Mouse (Mus musculus): ENCODE data around the gene Ubtf. TPM values are rescaled to one million over a fixed set of nuclear protein-coding genes. Genes with fewer than 3 reads are reported as not detected.

Gene Ubtf
- polyA plus RNA-seq, 1 experiment, result 96.7 TPM

GRCm38 (mm10) chr11:102277754-102278153 lies 41.8 kb downstream of the Ubtf start:
- DNase-seq (ENCODE audit: extremely low spot score in 1 of 2, low spot score in 1 of 2), result no peak

GRCm38 (mm10) chr11:102276411-102276915 lies 43.1 kb downstream of the Ubtf start:
- DNase-seq (ENCODE audit: extremely low spot score in 1 of 2, low spot score in 1 of 2), result no peak

GRCm38 (mm10) chr11:102268520-102269244 lies 50.9 kb downstream of the Ubtf start, which contains the start of gene Asb16:
TSS of gene Asb16 (plus strand) at chr11:102268743.
- DNase-seq (ENCODE audit: extremely low spot score in 1 of 2, low spot score in 1 of 2), result no peak

- peak in 1 of 2 experiments; percentile 85 for DNase-seq (ENCODE audit: extremely low spot score in 1 of 2, low spot score in 1 of 2)
Measured at GRCm38 (mm10) chr11:102267480-102267879, 52.1 kb downstream of the Ubtf start.

- no peak for DNase-seq (ENCODE audit: extremely low spot score in 1 of 2, low spot score in 1 of 2)
Measured at GRCm38 (mm10) chr11:102266631-102267355, 52.7 kb downstream of the Ubtf start.

GRCm38 (mm10) chr11:102265816-102266215 lies 53.7 kb downstream of the Ubtf start:
- no peak for DNase-seq (ENCODE audit: extremely low spot score in 1 of 2, low spot score in 1 of 2)

GRCm38 (mm10) chr11:102263211-102263610 lies 56.3 kb downstream of the Ubtf start:
- no peak for DNase-seq (ENCODE audit: extremely low spot score in 1 of 2, low spot score in 1 of 2)

- no peak for DNase-seq (ENCODE audit: extremely low spot score in 1 of 2, low spot score in 1 of 2)
Measured at GRCm38 (mm10) chr11:102258521-102258920, 61.0 kb downstream of the Ubtf start.

GRCm38 (mm10) chr11:102258095-102258494 lies 61.4 kb downstream of the Ubtf start:
- DNase-seq (ENCODE audit: extremely low spot score in 1 of 2, low spot score in 1 of 2), result no peak

- DNase-seq (ENCODE audit: extremely low spot score in 1 of 2, low spot score in 1 of 2), result peak in 1 of 2 experiments; percentile 39
Measured at GRCm38 (mm10) chr11:102257514-102257913, 62.0 kb downstream of the Ubtf start.

Other genes starting within 250 kb of the Ubtf start
- gene Mpp2, start 231.2 kb downstream of the Ubtf start, polyA plus RNA-seq (2012; rRNA removed), result 147 and 153 TPM in 2 replicates
- gene Ppy, start 218.4 kb downstream of the Ubtf start, polyA plus RNA-seq (2012; rRNA removed), result not detected in 2 replicates
- gene Pyy, start 211.9 kb downstream of the Ubtf start, polyA plus RNA-seq (2012; rRNA removed), result not detected in 2 replicates
- gene Nags, start 174.2 kb downstream of the Ubtf start, polyA plus RNA-seq (2012; rRNA removed), result 0.04 and 0.06 TPM in 2 replicates
- 28.1 TPM in 2 replicates for gene Tmem101, start 163.3 kb downstream of the Ubtf start, polyA plus RNA-seq (2012; rRNA removed)
- 32.9 and 35.5 TPM in 2 replicates for gene Lsm12, start 134.4 kb downstream of the Ubtf start, polyA plus RNA-seq (2012; rRNA removed)
- gene G6pc3, start 130.1 kb downstream of the Ubtf start, polyA plus RNA-seq (2012; rRNA removed), result 87.5 and 91.4 TPM in 2 replicates
- gene Hdac5, start 89.6 kb downstream of the Ubtf start, polyA plus RNA-seq (2012; rRNA removed), result 256 and 323 TPM in 2 replicates
- gene BC030867, start 70.9 kb downstream of the Ubtf start, polyA plus RNA-seq (2012; rRNA removed), result 1.2 and 1.9 TPM in 2 replicates
- 2.3 and 2.7 TPM in 2 replicates for gene Asb16, start 51.0 kb downstream of the Ubtf start, polyA plus RNA-seq (2012; rRNA removed)
- 82.5 and 85.4 TPM in 2 replicates for gene Tmub2, start 34.8 kb downstream of the Ubtf start, polyA plus RNA-seq (2012; rRNA removed)
- gene Atxn7l3, start 23.1 kb downstream of the Ubtf start, polyA plus RNA-seq (2012; rRNA removed), result 142 and 147 TPM in 2 replicates
- 0.48 and 0.60 TPM in 2 replicates for gene Slc4a1, start 46.5 kb upstream of the Ubtf start, polyA plus RNA-seq (2012; rRNA removed)
- gene Rundc3a, start 73.7 kb upstream of the Ubtf start, polyA plus RNA-seq (2012; rRNA removed), result 538 and 540 TPM in 2 replicates
- gene Slc25a39, start 88.2 kb upstream of the Ubtf start, polyA plus RNA-seq (2012; rRNA removed), result 82.9 and 90.8 TPM in 2 replicates
- 70.9 and 78.2 TPM in 2 replicates for gene Grn, start 110.6 kb upstream of the Ubtf start, polyA plus RNA-seq (2012; rRNA removed)
- gene Fam171a2, start 127.9 kb upstream of the Ubtf start, polyA plus RNA-seq (2012; rRNA removed), result 69.6 and 70.0 TPM in 2 replicates
- 4.5 and 5.3 TPM in 2 replicates for gene Itga2b, start 150.4 kb upstream of the Ubtf start, polyA plus RNA-seq (2012; rRNA removed)
- gene Gpatch8, start 236.7 kb upstream of the Ubtf start, polyA plus RNA-seq (2012; rRNA removed), result 56.2 and 61.7 TPM in 2 replicates

Measured in frontal cortex, adult 2 months (tissue).